Mouse (Mus musculus) hindbrain, embryonic 14.5 days (tissue): Measurements from ENCODE around the gene Foxp1. TPM values are rescaled to one million over a fixed set of nuclear protein-coding genes. Genes with fewer than 3 reads are reported as not detected.

Experiments used
- ATAC-seq: fragments of 200-750 bp; cut with Nextera tagmentation; 2 replicates; pipeline ENCODE4 v1.8.0; 2017; ENCODE audit warnings: moderate number of reproducible peaks, mild to moderate bottlenecking, moderate TSS enrichment, moderate library complexity; ENCODE audit not compliant: low FRiP score
- DNase-seq: peaks from one replicate; pipeline ENCODE4 v3.0.0-alpha.2; 2015; ENCODE audit warnings: low spot score
- H3K27ac ChIP-seq: fragments of 300-500 bp; sonication (generic); 2 replicates; pipeline ENCODE4 v1.5.1; 2014; ENCODE audit warnings: mild to moderate bottlenecking, moderate library complexity
- H3K27me3 ChIP-seq: fragments of 300-500 bp; sonication (generic); 2 replicates; pipeline ENCODE4 v1.6.1; 2014; ENCODE audit warnings: mild to moderate bottlenecking, low read length, mixed read lengths; ENCODE audit not compliant: control insufficient read depth, insufficient read depth
- H3K36me3 ChIP-seq: fragments of 300-500 bp; sonication (generic); replicated peaks from 2 replicates; pipeline ENCODE4 v1.6.1; 2014; ENCODE audit not compliant: control insufficient read depth, insufficient read depth
- H3K4me1 ChIP-seq: fragments of 300-500 bp; sonication (generic); replicated peaks from 2 replicates; pipeline ENCODE4 v1.6.1; 2014; ENCODE audit warnings: antibody characterized with exemption, low read length, mixed read lengths; ENCODE audit not compliant: control insufficient read depth, insufficient read depth
- H3K4me2 ChIP-seq: fragments of 300-500 bp; sonication (generic); replicated peaks from 2 replicates; pipeline ENCODE4 v1.6.1; 2014; ENCODE audit warnings: mild to moderate bottlenecking, moderate library complexity
- H3K4me3 ChIP-seq: fragments of 300-500 bp; sonication (generic); replicated peaks from 2 replicates; pipeline ENCODE4 v1.5.1; 2014; ENCODE audit warnings: mild to moderate bottlenecking, low read length
- H3K9ac ChIP-seq: fragments of 300-500 bp; sonication (generic); 2 replicates; pipeline ENCODE4 v1.6.1; 2014
- H3K9me3 ChIP-seq: fragments of 300-500 bp; sonication (generic); 2 replicates; pipeline ENCODE4 v1.6.1; 2016; ENCODE audit warnings: low read length; ENCODE audit not compliant: control insufficient read depth
- WGBS: fragments of 180-500 bp; shearing (Covaris S2); extraction: QIAGEN DNeasy Blood & Tissue Kit; methylation state at CpG from one replicate; pipeline ENCODE4 v1.1.7; 2014; 5-methylcytosine and 5-hydroxymethylcytosine counted together
- polyA plus RNA-seq: library from polyadenylated mRNA; unstranded; fragments of >200 nt; fragmentation: Nextera tagmentation; extraction: Ambion mirVana; gene quantifications from 2 replicates; pipeline ENCODE4 v1.2.1, GENCODE M21; 2014

The Foxp1 gene
- polyA plus RNA-seq, 1 experiment from 2014 or later: 68.3 TPM

- H3K9me3 ChIP-seq: no peaks in the 10 kb centered on the region
- H3K36me3 ChIP-seq: no peaks in the 10 kb centered on the region
- no peaks in the 10 kb centered on the region for H3K27me3 ChIP-seq
- DNase-seq (no peak), ATAC-seq (no peak)
- 65% methylated on average over 4 of the region's 4 CpGs for WGBS
- no peak overlapping the region for H3K9ac ChIP-seq
- H3K4me1 ChIP-seq: no peaks in the 10 kb centered on the region
- H3K4me2 ChIP-seq: no peak overlapping the region
- H3K27ac ChIP-seq: no peak overlapping the region
- no peak overlapping the region for H3K4me3 ChIP-seq
Observed at GRCm38 (mm10) chr6:99464449-99464848, 58.1 kb downstream of the Foxp1 start.

GRCm38 (mm10) chr6:99463906-99464305 lies 58.6 kb downstream of the Foxp1 start:
- Histone ChIP-seq H3K4me3 (no peak overlapping the region), H3K27ac (no peak overlapping the region), H3K36me3 (no peaks in the 10 kb centered on the region), H3K27me3 (no peaks in the 10 kb centered on the region), H3K4me2 (no peak overlapping the region), H3K9ac (no peak overlapping the region), H3K9me3 (no peaks in the 10 kb centered on the region), H3K4me1 (no peaks in the 10 kb centered on the region)
- DNase-seq (no peak), ATAC-seq (no peak)
- 65% methylated on average over 7 of the region's 7 CpGs for WGBS

GRCm38 (mm10) chr6:99458775-99459174 lies 63.7 kb downstream of the Foxp1 start:
- Histone ChIP-seq H3K4me3 (no peak overlapping the region), H3K4me1 (no peaks in the 10 kb centered on the region), H3K4me2 (no peak overlapping the region), H3K27ac (no peak overlapping the region), H3K9me3 (no peaks in the 10 kb centered on the region), H3K27me3 (no peaks in the 10 kb centered on the region), H3K9ac (no peak overlapping the region), H3K36me3 (no peaks in the 10 kb centered on the region)
- DNase-seq: no peak
- WGBS: 94% methylated on average over 4 of the region's 4 CpGs
- no peak for ATAC-seq

GRCm38 (mm10) chr6:99453763-99454520 lies 68.6 kb downstream of the Foxp1 start:
- H3K4me2 ChIP-seq: no peak overlapping the region
- no peaks in the 10 kb centered on the region for H3K9me3 ChIP-seq
- no peaks in the 10 kb centered on the region for H3K4me1 ChIP-seq
- H3K27ac ChIP-seq: no peak overlapping the region
- H3K4me3 ChIP-seq: no peak overlapping the region
- no peak for ATAC-seq
- no peaks in the 10 kb centered on the region for H3K27me3 ChIP-seq
- no peaks in the 10 kb centered on the region for H3K36me3 ChIP-seq
- no peak for DNase-seq
- WGBS: 92% methylated on average over 7 of the region's 7 CpGs
- no peak overlapping the region for H3K9ac ChIP-seq

GRCm38 (mm10) chr6:99452638-99453185 lies 69.8 kb downstream of the Foxp1 start:
- DNase-seq: no peak
- Histone ChIP-seq H3K4me1 (no peaks in the 10 kb centered on the region), H3K27ac (no peak overlapping the region), H3K9ac (no peak overlapping the region), H3K9me3 (no peaks in the 10 kb centered on the region), H3K4me3 (no peak overlapping the region), H3K36me3 (no peaks in the 10 kb centered on the region), H3K27me3 (no peaks in the 10 kb centered on the region), H3K4me2 (no peak overlapping the region)
- ATAC-seq: no peak
- 64% methylated on average over 2 of the region's 2 CpGs for WGBS

- no peak overlapping the region for H3K27ac ChIP-seq
- no peak overlapping the region for H3K4me2 ChIP-seq
- H3K36me3 ChIP-seq: no peaks in the 10 kb centered on the region
- ATAC-seq: no peak
- no peak overlapping the region for H3K4me3 ChIP-seq
- no peak overlapping the region for H3K9ac ChIP-seq
- no peaks in the 10 kb centered on the region for H3K27me3 ChIP-seq
- no peak for DNase-seq
- WGBS: 59% methylated on average over 11 of the region's 11 CpGs
- H3K9me3 ChIP-seq: no peaks in the 10 kb centered on the region
- H3K4me1 ChIP-seq: no peaks in the 10 kb centered on the region
Observed at GRCm38 (mm10) chr6:99451479-99451878, 71.0 kb downstream of the Foxp1 start.

- Histone ChIP-seq H3K4me1 (no peaks in the 10 kb centered on the region), H3K9me3 (no peaks in the 10 kb centered on the region), H3K9ac (no peak overlapping the region), H3K36me3 (no peaks in the 10 kb centered on the region), H3K4me2 (no peak overlapping the region), H3K27ac (no peak overlapping the region), H3K4me3 (no peak overlapping the region), H3K27me3 (no peaks in the 10 kb centered on the region)
- DNase-seq: no peak
- WGBS: 82% methylated on average over 4 of the region's 4 CpGs
- ATAC-seq: no peak
Observed at GRCm38 (mm10) chr6:99447447-99447846, 75.1 kb downstream of the Foxp1 start.

- no peak overlapping the region for H3K4me2 ChIP-seq
- H3K27me3 ChIP-seq: no peaks in the 10 kb centered on the region
- ATAC-seq: no peak
- no peak overlapping the region for H3K9ac ChIP-seq
- no peaks in the 10 kb centered on the region for H3K9me3 ChIP-seq
- no peak for DNase-seq
- H3K4me1 ChIP-seq: no peaks in the 10 kb centered on the region
- H3K4me3 ChIP-seq: no peak overlapping the region
- no peaks in the 10 kb centered on the region for H3K36me3 ChIP-seq
- WGBS: 96% methylated on average over 12 of the region's 12 CpGs
- no peak overlapping the region for H3K27ac ChIP-seq
Observed at GRCm38 (mm10) chr6:99446801-99447415, 75.6 kb downstream of the Foxp1 start.

- DNase-seq (no peak), ATAC-seq (no peak)
- WGBS: 74% methylated on average over 5 of the region's 5 CpGs
- Histone ChIP-seq H3K4me2 (no peak overlapping the region), H3K36me3 (no peaks in the 10 kb centered on the region), H3K4me1 (peaks cover 21% of the 10 kb centered on the region), H3K27me3 (no peaks in the 10 kb centered on the region), H3K4me3 (no peak overlapping the region), H3K9me3 (no peaks in the 10 kb centered on the region), H3K9ac (no peak overlapping the region), H3K27ac (no peak overlapping the region)
Observed at GRCm38 (mm10) chr6:99443460-99443859, 79.1 kb downstream of the Foxp1 start.
